Mouse (Mus musculus): ENCODE measurements at regions not wholly inside any gene's neighbourhood (a gene's known extent, or its start where the extent isn't known, plus 50 kb on each side); places are given as distances from the start of the nearest gene placed in this dataset.

- ATAC-seq: no peak
These were observed 332.7 kb downstream of the 1700017N19Rik start for GRCm38 (mm10) chr10:100922976-100923375.

GRCm38 (mm10) chr10:100927086-100927485, 336.8 kb downstream of the 1700017N19Rik start:
- no peak for ATAC-seq

DNA sequence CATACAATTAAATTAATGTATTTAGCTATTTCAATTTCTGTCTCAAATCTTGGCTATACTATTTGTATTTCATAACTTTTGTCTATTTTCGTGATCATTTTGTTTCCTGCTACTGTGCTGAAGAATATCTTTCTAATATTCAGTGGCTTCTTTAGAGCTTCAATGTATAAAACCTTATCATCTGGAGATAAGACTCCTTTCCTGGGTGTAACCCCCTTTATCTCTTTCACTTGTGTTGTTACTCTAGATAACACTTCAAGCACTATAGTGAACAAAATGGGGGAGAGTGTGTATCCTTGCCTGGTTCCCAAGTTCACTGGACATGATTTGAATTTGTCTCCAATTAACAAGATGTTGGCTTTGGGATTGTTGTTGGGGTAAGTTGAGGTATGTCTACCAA, 341.5 kb downstream of the 1700017N19Rik start:
- ATAC-seq: no peak

DNA sequence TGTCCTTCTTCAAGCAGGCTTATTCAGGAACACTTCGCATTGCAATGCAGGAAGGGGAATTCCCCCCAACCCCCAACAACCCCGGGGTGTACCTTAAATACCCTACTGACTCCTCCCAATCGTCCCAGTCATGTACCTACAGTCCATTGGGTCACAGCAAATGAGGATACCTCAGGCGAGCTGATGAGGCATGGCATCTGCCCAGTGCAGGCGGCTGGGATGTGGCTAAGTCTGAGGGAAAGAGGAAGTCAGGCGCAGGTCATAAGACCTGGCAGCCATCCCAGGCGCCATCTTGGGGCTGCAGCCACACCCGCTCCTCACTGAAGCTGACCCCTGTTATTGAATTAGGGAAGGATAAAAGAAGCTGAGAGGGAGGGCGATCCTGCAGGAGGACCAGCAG, 368.1 kb downstream of the 1700017N19Rik start:
- ATAC-seq: no peak

DNA sequence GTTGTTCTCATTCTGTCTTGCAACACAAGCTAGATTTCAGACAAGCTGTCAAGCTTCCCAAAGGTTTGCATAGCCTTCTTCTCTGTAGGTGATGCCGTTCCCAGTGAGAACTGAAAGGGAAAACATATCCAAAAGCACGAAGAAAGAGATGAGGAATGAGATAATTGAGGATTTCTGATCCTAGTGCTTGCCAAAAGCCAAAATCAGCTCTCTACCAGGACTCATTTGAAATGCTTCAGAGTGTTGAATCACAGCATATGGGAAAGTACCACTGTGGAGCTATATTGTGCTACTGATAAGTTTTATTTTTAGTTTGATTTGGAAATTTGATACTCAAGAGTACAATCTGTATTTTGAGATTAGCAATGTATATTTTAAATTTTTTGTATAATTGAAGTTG, 413.2 kb downstream of the 1700017N19Rik start:
- no peak for ATAC-seq

DNA sequence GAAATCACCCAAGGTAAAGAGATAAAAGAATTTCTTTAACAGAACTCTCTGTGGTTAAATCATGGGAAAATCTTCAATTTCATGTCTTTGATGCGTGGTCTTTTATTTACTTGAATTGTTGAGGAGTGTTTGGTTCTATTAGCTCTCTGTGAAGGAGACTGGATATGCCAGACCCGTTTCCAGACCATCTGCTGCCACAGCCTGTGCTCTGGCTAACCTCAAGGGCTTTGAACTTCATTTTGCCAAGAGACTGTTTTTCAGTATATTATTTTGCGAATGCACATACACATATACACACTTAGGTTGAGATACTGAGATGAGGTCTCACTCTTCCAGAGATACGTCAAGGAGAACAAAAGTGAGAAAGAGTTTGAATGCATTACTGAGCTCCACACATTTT, 414.4 kb downstream of the 1700017N19Rik start:
- ATAC-seq: no peak

DNA sequence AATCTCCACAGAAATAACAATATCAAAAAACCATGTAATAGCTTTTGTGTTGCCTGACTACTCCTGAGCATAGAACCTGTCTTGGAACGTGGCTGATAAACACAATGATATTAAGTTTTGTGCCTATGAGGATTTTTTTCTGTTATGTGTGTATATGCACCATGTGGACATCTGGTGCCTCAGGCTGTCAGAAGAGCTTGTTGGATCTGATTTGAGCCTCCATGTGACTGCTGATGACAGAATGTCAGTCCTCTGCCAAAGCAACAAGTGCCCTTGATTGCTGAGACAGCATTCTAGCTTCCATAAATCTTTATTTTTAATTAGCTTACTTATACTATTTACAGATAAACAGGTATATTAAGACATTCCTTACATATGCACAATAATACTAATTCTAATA, 425.1 kb downstream of the 1700017N19Rik start:
- ATAC-seq: no peak

DNA sequence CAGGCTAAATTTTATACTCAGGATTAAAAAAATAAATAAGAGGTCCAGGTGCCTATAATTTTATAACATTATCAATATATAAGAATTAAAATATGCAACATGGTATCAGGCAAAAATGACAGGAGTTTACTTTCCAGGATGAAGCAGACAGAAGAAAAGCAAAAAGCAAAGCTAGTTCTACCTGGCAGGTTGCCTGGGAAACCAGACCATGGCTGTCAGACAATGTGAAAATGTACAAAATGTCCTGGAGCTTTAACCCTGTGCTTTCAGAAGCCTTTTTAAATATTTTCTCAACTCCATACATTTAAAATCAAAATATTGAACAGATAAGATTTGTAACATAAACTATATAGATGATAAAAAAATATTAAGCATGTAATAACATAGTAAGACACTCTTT, 448.3 kb downstream of the 1700017N19Rik start:
- no peak for ATAC-seq

DNA sequence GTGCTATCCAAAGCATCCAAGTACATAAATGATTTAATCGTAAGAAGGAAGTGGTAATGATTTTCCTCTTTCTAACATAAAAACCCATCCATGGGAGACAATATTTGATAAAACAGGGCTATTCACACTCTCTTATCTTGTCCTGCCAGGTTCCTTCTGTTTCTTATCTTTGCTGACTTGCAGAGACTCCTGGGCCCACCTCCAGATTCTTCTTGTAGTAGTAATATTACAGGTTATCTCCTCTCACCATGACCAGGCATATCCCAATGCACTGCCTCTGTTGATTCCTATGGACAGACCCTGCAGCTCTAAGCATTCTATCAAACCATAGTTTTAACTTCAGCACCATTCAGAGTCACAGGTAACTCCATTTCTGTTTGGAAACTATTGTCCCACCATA, 448.8 kb downstream of the 1700017N19Rik start:
- ATAC-seq: no peak

Data from activated CD4-positive, CD25-positive, alpha-beta regulatory T cell, adult 4 months (primary cell).